Mouse (Mus musculus): Measurements from ENCODE around the gene Safb.

GRCm38 (mm10) chr17:56572939-56573338 is 11.7 kb upstream of the Safb start:
- TF ChIP-seq CTCF (IDR thresholded peaks at IDR 0.05; ENCODE audit: extremely low read depth, insufficient read depth, insufficient read length, insufficient replicate concordance) (no peak), POLR2A (IDR thresholded peaks at IDR 0.05; ENCODE audit: low read depth, low read length) (no peak)

Measured in spleen, adult 2 months (tissue).